Mouse (Mus musculus): ENCODE data around the gene Galnt10.

The Galnt10 gene

DNA sequence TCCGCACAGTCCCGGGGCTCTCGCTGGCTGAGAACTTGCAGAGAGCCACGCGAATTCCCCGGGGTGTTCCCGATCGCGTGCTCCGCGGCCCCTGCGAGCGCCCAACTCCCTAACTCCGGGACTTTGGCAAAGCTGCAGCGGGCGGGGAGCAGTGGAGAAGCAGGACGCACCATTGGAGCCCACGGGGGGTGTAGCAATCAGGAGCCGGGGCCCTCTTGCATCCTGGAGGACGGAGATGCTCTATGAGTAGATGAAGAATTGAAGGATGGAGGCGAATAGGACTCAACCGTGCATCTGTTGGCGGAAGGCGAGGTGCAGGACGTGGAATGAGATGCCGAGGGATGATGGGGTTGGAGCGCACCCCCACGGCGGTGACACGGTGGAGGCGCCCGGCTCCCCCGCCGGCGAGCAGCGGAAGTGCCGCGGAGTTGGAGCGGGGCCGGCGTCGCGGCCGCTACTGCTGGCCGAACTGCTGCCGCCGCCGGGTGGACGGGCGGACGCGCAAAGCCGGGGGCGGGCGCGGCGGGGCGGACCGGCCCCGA lies at the start of gene Galnt10:
Gene Galnt10 (plus strand): TSS at position 425 of the 542 bp plus-strand sequence.
- no peak for DNase-seq (ENCODE audit: extremely low read depth, low read depth, low spot score)

DNA sequence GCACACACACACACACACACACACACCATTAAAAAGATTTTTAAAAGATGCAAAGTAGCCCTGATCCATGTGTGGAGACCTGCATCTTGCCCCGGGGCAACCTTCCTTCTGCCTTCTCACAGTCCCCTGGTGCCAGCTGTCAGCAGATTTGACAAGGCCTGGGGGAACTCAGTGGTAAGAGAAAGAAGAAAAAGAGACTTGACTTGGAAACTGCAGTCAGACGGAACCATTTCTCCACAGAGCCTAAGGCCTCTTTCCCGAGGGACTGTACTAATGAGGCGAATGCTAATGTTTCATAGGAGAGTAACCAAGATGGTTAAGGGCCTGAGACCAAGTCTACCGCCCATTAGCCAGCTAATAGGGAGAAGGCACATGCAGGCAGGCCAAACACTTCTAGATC lies 49.3 kb upstream of the Galnt10 start:
- DNase-seq (ENCODE audit: extremely low read depth, low read depth, low spot score) = no peak

DNA sequence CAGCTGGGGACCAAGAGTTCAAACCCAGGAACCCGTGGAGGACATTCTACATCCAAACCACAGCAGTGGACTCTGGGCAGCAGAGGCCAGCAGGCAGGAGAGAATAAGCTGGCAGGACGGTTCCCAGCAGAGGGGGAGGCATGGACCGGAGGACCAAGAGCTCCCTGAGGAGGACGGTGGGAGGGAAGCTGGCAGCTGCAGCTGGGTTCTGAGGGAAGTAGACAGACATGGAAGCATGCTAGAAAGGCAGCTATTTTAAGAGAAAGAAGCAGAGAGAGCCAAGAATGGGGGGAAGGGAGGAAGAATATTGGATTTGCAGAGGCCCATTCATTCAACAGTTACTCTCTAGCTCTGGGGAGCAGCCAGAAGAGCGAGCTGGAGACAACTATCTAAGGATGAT lies 47.1 kb upstream of the Galnt10 start:
- no peak for DNase-seq (ENCODE audit: extremely low read depth, low read depth, low spot score)

DNA sequence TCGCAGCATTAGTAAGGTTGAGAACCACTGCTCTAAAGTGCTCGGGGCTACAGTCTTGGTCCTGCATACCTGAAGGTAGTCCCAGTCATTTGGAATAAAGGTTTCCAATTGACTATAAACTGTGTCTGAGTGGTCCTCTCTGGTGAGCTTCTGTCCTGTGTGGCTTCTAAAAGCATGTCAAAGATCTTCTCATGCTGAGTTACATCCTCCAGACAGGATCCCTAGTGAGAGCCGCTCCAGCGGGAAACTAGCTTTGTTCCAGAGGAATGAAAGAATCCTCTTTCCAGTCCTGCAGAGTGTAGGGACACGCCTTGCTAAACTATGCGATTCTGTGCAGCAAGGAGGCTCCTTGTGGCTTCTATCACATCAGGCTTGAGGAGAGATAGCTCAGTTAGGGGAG lies 45.9 kb upstream of the Galnt10 start:
- no peak for DNase-seq (ENCODE audit: extremely low read depth, low read depth, low spot score)

DNA sequence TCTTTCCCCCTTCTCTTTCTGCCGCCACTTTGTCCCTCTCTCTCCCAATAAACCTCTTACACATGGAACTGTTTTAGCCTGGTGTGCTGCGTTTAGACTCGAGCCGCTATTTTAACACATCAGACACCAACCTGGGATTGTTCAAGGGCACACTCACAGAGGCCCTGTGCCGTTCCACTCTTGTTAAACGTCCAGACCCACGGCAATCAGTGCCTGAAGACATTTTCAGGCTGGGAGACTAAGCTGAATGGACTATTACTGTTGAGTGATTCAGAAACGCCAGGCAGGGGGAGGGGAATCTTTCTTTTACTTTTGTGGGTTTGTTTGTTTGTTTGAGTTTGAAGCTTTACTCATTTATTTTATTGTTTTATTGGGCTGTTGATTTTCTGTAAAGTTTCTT lies 45.1 kb upstream of the Galnt10 start:
- no peak for DNase-seq (ENCODE audit: extremely low read depth, low read depth, low spot score)

DNA sequence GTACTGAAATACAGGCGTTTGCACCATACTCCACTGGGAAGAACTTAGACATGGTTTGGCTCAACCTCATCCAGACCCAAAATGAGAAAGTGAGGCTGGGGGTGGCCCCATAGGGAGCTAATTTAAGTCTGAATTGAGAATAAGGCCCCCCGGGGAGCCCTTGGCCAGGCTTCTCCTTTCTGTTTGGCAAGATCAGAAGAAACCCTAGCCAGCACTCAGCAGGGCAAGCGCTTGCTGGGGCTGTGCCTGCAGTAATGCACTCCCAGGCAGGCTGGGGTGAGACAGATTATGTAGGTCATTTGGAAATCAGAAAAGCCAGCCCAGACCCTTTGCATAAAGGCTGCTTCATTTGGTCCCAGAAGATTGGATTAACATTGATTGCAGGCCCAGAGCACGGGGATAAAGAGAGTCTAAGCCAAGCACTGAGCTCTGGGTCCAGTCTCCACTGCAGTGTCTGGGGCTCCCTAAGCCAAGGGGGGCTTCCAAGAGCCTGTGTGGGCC lies 44.6 kb upstream of the Galnt10 start:
- no peak for DNase-seq (ENCODE audit: extremely low read depth, low read depth, low spot score)

DNA sequence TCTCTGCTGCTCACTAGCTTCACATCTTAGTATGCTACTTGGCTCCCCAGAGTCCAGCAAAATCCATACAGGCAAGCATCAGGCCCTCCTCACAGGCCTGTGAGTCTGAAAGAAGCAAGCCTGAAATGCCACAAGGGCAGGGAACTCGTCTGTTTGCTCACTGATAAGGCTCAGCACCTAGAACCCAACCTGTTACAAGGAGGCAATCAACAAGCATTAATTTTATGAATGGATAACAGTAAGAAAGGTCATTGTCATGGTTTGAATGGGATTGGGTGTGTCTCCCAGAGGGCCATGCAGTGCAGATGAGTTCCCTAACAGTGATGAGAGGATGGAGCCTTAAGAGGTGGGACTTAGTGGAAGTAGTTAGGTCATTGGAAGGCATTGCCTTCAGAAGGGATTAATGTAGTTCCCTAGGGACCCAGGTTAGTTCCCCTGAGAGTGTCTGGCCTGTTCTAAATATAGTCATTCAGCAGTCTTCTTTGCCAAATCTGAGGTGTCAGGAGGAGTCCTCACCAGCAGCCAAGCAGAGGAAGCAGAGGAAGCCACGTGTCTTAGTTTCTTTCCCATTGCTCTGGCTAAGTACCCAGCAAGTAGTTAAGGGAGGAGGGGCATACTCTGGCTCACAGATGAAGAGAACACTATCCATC lies 43.3 kb upstream of the Galnt10 start:
- no peak for DNase-seq (ENCODE audit: extremely low read depth, low read depth, low spot score)

DNA sequence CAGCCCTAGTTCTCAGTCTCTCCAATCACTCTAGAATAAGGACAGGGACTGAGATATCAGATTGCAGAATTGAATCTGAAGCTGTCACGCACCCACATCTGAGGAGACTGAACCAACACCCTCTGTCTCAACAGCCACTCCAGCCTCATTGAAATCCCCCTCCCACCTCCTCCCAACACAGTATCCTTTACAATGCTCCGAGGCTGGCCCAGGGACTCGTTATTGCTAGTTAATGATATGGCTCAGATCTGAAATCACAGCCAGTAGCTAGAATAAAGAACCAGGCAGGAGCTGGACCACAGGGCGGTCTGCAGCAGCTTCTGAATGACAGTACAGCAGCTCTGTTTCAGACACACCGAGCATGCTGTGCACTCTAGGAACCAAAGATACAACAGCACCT lies 40.2 kb upstream of the Galnt10 start:
- no peak for DNase-seq (ENCODE audit: extremely low read depth, low read depth, low spot score)

DNA sequence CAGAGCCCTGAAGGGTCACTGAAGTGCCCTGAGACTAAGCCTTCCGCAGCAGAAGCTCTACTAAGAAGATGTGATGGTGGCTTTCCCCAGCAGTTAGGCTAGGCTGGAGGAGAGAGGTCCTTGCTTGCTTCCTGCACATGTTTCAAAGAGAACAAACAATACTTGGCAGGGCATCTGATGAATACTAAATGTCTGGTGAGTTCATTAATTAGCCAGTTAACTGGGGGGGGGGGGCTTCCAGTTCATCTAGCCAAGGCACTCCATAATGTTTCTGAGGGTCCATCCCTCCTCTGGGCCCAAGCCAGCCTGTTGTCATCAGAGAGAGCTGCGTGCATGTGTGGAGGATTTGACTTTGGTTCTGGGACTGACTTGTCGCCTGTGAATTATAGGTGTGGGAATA lies 39.6 kb upstream of the Galnt10 start:
- no peak for DNase-seq (ENCODE audit: extremely low read depth, low read depth, low spot score)

DNA sequence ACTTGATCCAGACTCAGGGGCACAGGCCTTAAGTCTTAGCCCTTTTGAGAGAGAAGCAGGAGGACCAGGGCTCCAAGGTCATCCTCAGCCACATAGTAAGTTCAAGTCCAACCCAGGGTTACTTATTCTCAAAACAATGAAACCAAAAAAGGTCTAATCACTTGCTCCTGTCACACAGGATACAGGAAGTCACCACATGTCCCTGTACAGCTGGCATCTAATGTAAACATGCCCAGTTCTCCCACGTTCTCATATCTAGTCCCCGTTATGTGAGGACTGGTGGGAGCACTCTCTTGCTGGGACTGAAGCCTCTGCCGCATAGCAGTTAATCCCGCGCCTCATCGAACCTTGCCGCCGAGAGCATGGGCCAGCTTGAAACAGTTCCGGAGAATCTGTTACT lies 30.7 kb upstream of the Galnt10 start:
- DNase-seq (ENCODE audit: extremely low read depth, low read depth, low spot score) = no peak

DNA sequence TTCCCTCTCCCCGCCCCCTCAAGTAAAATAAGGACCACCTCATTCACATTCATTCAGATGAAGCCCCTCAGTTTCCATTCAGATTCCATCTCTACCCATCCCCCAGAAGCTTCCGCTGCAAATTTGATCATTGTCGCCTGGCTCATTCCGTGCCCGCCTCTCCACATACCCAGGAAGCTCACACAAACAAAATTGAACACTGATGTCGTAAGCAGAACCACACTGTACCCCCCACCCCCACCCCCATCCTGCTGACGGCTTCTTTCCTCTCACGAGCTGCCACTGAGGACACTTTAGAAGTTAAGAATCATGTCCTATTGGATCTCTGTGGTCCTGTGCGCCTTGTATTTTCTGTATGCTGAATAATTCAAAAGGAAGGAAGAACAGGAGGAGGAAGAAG lies 30.0 kb upstream of the Galnt10 start:
- DNase-seq (ENCODE audit: extremely low read depth, low read depth, low spot score) = no peak

DNA sequence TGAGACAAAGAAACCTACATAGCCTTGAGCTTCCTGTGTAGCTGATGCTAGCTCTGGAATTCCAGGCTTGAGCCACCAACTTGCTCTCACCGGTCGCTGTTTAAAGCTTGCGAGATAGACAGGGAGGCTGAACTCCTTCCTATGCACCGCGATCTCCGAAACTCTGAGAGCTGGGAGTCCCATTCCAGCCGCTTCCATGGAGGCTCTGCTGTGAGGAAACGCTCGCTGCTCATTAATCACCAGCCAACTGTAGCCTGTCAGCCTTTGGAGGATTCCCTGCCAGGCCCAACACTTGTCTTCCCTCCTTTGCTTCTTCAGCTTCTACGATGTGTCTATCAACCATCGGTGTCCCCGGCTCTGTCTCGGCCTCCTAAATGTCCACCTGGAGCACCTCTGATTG lies 29.4 kb upstream of the Galnt10 start:
- DNase-seq (ENCODE audit: extremely low read depth, low read depth, low spot score) = no peak

DNA sequence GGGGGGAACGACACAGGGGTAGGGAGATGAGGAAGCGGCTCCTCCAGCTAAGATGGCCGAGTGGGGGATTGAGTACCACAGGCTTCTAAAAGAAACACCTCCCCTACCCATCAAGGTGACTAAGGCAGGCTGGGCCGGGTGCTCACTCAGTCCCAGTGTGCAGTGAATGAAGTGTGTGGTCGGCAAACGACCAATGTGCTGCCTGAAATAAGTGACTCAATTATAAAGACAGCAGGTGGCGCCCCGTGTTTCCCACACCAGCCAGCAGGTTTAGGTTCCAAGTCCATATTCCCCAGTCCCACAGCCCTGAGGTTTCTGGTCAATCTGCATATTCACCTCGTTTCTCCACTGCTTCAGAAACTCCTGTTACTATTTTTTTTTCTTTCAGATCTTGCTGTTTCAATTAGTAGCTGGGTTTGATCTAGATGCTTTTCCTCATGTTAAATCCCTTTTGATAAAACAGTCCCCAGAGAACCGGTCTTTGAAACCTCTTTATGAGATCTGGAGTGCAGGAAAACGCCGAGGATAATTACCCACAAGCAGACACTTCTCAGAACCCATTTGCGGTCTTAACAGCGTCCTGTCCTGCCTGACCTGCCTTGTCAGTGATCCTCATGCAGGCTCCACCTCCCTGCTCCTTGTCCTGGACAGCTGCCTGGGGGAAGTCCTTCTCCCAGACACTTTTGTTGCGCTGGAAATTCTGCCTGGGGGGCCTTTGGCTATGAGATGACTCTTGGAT lies 27.5 kb upstream of the Galnt10 start:
- DNase-seq (ENCODE audit: extremely low read depth, low read depth, low spot score) = no peak

DNA sequence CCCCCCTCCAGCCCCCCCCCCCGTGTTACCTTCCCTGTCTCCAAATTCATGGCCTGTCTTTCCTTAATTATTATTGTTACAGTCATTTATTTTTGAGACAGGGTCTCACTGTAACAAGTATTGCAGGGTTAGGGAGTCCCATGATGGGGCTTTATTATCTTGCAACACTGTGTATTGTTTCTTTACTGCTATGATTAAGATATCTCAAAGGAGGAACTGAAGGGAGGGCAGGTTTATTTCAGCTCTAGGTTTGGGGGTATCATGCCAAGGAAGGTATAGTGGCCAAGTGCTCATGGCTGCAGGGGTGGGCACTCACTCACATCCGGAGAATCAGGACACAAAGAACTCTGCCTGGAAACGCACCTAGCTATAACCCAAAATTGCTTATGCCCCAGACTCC lies 23.8 kb upstream of the Galnt10 start:
- DNase-seq (ENCODE audit: extremely low read depth, low read depth, low spot score) = no peak

DNA sequence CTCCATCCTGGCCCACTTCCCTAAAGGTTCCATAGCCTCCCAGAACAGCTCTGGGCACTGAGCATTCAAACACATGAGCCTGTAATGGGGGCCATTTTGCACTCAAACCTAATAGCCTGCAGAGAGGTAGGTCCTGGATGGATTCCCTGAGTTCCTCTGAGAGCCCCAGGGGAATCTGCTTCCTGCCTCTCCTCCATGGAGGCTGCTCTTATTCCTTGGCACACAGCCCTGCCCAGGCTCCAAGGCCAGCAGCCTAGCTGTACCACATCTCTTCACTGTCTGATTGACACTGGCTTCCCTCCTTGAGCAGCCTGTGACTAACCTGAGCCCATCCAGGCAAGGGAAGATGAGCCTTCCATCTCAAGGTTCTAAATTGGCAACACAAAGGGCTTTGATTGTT lies 23.4 kb upstream of the Galnt10 start:
- DNase-seq (ENCODE audit: extremely low read depth, low read depth, low spot score) = no peak

DNA sequence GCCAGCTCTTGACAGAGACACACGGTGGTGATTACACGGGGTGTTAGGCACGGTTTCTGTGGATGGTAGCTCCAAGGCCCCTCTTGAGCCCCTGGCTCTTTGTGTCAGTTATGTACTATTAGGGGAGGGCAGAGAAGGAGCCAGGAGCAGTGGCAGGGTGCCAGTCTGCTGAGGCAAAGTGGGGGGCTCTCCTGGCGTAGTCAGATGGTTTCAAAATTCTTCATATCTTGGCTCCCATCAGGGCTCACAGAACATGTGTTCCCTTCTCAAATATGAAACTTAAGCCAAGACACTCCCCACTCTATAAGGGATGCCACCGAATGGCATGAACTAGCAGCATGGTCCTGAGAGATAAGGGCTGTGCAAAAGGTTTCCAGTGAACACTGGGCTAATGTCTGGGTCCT lies 20.8 kb upstream of the Galnt10 start:
- DNase-seq (ENCODE audit: extremely low read depth, low read depth, low spot score) = no peak

DNA sequence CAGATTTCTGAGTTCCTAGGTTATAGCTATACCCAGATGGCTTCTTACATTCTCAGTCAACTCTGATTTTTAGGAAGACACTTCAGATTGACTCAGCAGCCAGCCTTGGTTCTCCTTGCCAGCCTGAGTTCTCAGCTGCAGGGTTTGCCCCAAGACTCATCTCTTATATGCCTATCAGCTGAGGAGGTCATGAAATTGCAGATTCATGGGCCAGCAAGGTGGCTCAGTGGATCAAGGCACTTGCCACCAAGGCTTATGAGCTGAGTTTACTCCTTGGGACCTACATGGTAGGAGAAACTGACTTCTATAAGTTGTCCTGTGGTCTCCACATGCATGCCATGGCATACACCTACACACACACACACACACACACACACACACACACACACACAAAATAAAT lies 19.8 kb upstream of the Galnt10 start:
- no peak for DNase-seq (ENCODE audit: extremely low read depth, low read depth, low spot score)

DNA sequence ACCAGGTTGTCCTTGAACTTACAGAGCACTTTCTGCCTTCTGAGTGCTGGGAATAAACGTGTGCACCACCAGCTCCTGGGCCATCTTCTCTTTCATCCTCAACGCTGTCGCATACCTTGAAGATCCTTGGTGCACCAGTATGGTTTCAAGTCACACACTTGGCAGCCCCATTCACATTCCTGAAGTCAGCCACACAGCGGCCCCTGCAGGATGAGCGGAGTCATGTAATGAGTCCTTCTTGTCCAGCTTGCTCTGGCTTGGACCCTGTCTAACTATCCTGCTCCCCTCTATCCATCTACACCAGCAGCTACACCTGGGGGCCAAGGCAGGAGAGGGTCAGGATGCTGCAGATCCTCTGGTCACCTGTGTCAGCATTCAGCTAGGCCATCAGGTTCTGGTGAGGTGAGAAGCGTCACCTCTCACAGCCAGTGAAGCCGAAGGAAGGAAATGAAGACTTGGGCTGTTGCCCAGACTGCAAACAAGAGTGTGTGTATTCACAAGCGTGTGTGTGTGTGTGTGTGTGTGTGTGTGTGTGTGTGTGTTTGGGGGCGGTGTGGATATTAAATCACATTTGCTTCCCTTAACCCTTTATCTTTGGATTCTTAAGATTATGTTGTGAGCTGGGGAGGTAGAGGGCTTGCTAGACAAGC lies 18.0 kb upstream of the Galnt10 start:
- DNase-seq (ENCODE audit: extremely low read depth, low read depth, low spot score) = no peak

DNA sequence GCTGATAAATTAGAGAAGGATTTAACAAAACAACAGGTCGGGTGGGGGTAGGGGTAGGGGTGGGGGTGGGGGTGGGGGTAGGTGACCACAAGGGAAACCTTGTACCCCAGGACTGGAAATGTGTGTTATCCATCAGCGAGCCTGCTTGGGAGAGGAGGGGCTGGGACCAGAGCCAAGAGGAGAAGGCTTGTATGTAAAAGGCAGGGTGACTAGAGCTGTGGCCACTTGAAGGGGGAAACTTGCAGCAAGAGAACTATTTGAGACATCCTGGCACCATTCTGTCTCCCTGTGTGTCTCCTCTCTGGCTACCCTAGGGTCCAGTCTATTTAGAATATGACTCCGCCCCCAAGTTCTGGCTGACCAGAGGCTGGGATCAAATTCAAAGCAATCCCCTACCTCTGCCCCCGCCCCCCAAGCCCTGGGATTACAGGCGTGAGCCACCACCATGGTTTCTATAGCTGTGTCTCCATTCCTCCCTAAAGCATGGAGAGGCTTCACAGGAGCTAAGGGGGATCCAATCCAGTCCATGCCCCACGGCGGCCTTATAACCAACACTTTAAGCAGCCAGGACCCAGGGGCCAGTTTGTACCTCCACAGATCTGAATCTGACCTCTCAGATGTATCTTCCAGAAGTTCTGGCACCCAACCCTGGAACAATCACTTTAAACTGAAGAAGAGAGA lies 13.3 kb upstream of the Galnt10 start:
- no peak for DNase-seq (ENCODE audit: extremely low read depth, low read depth, low spot score)

DNA sequence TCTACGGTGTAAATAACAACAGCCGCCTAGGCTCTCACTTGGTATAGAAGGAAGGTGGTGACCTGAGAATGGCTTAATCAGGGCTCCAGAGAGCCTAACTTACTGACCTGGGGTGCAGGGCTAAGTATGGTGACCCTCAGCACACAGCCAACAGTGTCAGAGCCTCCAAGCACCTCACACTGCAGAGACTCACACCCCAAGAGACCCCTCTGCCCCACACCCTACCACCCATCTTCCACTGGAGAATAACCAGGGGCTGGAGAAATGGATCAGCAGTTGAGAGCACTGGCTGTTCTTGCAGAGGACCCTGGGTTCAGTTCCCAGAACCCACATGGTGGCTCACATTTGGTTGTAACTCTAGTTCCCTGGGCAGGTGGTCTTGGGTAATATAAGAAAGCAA lies 12.2 kb upstream of the Galnt10 start:
- no peak for DNase-seq (ENCODE audit: extremely low read depth, low read depth, low spot score)

DNA sequence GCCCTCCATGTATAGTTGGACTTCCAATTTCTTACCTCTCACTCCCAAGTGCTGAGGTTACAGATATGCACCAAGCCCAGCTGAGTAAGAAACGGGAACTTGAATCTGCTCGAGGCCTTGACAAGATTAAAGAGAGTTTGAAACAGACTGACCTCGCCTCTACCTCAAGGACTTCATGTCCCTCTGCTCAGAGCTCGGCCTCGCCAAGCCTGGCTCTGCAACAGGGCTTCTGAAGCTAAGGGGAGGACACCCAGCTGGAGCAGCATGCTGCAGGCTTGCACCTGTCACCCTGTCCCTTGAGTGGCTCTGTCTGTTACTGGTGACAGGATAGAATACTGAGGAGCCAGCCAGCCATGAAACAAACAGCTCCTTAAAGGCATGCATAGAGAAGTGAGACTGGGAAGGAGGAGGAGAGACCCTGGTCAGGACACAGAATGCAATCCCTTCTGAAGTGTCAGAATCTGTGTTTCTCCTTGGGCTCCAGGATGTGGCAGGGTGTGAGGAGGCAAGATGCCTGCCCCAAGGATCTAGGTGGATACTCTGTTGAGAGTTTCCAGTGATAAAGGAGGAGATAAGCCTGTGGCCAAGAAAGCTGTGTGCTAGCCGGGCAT lies 11.2 kb upstream of the Galnt10 start:
- no peak for DNase-seq (ENCODE audit: extremely low read depth, low read depth, low spot score)

Measured in fat pad, adult 2 months (tissue).